Mouse (Mus musculus) macrophage (primary cell): ENCODE measurements around the gene Ptgfrn. TPM values are rescaled to one million over a fixed set of nuclear protein-coding genes. Genes with fewer than 3 reads are reported as not detected.

Experiments used
- H3K27ac ChIP-seq: fragments of 350-480 bp; formaldehyde crosslinking; 2 replicates; pipeline ENCODE4 v1.9.0; 2021
- H3K36me3 ChIP-seq: fragments of 350-480 bp; formaldehyde crosslinking; 2 replicates; pipeline ENCODE4 v1.9.0; 2021; ENCODE audit errors: inconsistent target
- H3K4me3 ChIP-seq: fragments of 350-480 bp; formaldehyde crosslinking; 2 replicates; pipeline ENCODE4 v1.9.0; 2021; ENCODE audit errors: inconsistent target
- H3K79me2 ChIP-seq: fragments of 350-480 bp; formaldehyde crosslinking; 2 replicates; pipeline ENCODE4 v1.9.0; 2021; ENCODE audit errors: inconsistent target
- WGBS: methylation state at CpG from one replicate; pipeline ENCODE4 v1.1.7; 2026; ENCODE audit warnings: inconsistent platforms; ENCODE audit not compliant: missing documents; 5-methylcytosine and 5-hydroxymethylcytosine counted together
- polyA plus RNA-seq: library from polyadenylated mRNA; stranded (reverse); fragments of 250-400 nt; gene quantifications from 3 replicates; pipeline ENCODE4 v1.2.4, GENCODE M21; 2018; ENCODE audit warnings: inconsistent platforms
- total RNA-seq, 78 experiments: library from RNA; depleted of rRNA; stranded (reverse); fragments of 250-400 nt; gene quantifications; 1 replicate in 9 of 78; 2 replicates in 24 of 78; 3 replicates in 43 of 78; 4 replicates in 2 of 78; pipeline ENCODE4 v1.2.4; 2018; ENCODE audit warnings: inconsistent platforms in 56 of 78

The Ptgfrn gene
- 1 to 10 TPM in 3 of 26 experiments, under 1 TPM in 13, not detected in 10; 0.13 to 6.9 (median 0.61) TPM for total RNA-seq (2018; cell fraction: chromatin; rRNA removed)
- total RNA-seq (2018; cell fraction: cytosol; rRNA removed) = 1 to 10 TPM in 1 of 26 experiments, under 1 TPM in 25; 0.08 to 1.0 (median 0.47) TPM
- total RNA-seq (2018; cell fraction: nucleus; rRNA removed) = 1 to 10 TPM in 5 of 26 experiments, under 1 TPM in 21; 0.17 to 3.0 (median 0.69) TPM
- 0.30 to 1.5 TPM (median 0.67 TPM) in 3 replicates for polyA plus RNA-seq

GRCm38 (mm10) chr3:101110043-101110837, at the start of gene Ptgfrn:
Ptgfrn (minus strand) TSS chr3:101110278.
- WGBS = 9% methylated on average over 72 of the region's 81 CpGs
- Histone ChIP-seq H3K79me2 (no peaks in the 10 kb centered on the region), H3K36me3 (no peaks in the 10 kb centered on the region), H3K4me3 (no peak within 1 kb of the TSS), H3K27ac (no peak within 1 kb of the TSS)

- H3K27ac ChIP-seq = no peak overlapping the region
- no peaks in the 10 kb centered on the region for H3K79me2 ChIP-seq
- H3K36me3 ChIP-seq = no peaks in the 10 kb centered on the region
- H3K4me3 ChIP-seq = no peak overlapping the region
- 92% methylated on average over 4 of the region's 4 CpGs for WGBS
Measured at GRCm38 (mm10) chr3:101159701-101160100, 49.6 kb upstream of the Ptgfrn start.

GRCm38 (mm10) chr3:101154067-101154466, 44.0 kb upstream of the Ptgfrn start:
- Histone ChIP-seq H3K36me3 (no peaks in the 10 kb centered on the region), H3K27ac (no peak overlapping the region), H3K4me3 (no peak overlapping the region), H3K79me2 (no peaks in the 10 kb centered on the region)
- WGBS = 88% methylated on average over 1 of the region's 1 CpGs

GRCm38 (mm10) chr3:101153341-101153740, 43.3 kb upstream of the Ptgfrn start:
- H3K4me3 ChIP-seq = no peak overlapping the region
- no peak overlapping the region for H3K27ac ChIP-seq
- no peaks in the 10 kb centered on the region for H3K79me2 ChIP-seq
- WGBS = 79% methylated on average over 3 of the region's 3 CpGs
- no peaks in the 10 kb centered on the region for H3K36me3 ChIP-seq

GRCm38 (mm10) chr3:101146126-101146772, 36.2 kb upstream of the Ptgfrn start:
- no peak overlapping the region for H3K4me3 ChIP-seq
- H3K36me3 ChIP-seq = no peaks in the 10 kb centered on the region
- H3K27ac ChIP-seq = no peak overlapping the region
- WGBS = 91% methylated on average over 7 of the region's 7 CpGs
- no peaks in the 10 kb centered on the region for H3K79me2 ChIP-seq

GRCm38 (mm10) chr3:101145292-101146046, 35.4 kb upstream of the Ptgfrn start:
- 58% methylated on average over 9 of the region's 10 CpGs for whole genome bisulfite sequencing
- Histone ChIP-seq H3K27ac (no peak overlapping the region), H3K79me2 (no peaks in the 10 kb centered on the region), H3K36me3 (no peaks in the 10 kb centered on the region), H3K4me3 (no peak overlapping the region)

- 78% methylated on average over 5 of the region's 6 CpGs for WGBS
- Histone ChIP-seq H3K4me3 (no peak overlapping the region), H3K27ac (no peak overlapping the region), H3K36me3 (no peaks in the 10 kb centered on the region), H3K79me2 (no peaks in the 10 kb centered on the region)
Measured at GRCm38 (mm10) chr3:101144366-101144948, 34.4 kb upstream of the Ptgfrn start.

- 93% methylated on average over 7 of the region's 7 CpGs for WGBS
- H3K4me3 ChIP-seq = no peak overlapping the region
- no peak overlapping the region for H3K27ac ChIP-seq
- H3K79me2 ChIP-seq = no peaks in the 10 kb centered on the region
- no peaks in the 10 kb centered on the region for H3K36me3 ChIP-seq
Measured at GRCm38 (mm10) chr3:101143465-101143864, 33.4 kb upstream of the Ptgfrn start.

GRCm38 (mm10) chr3:101141864-101142263, 31.8 kb upstream of the Ptgfrn start:
- H3K4me3 ChIP-seq = no peak overlapping the region
- H3K79me2 ChIP-seq = no peaks in the 10 kb centered on the region
- WGBS = 80% methylated on average over 8 of the region's 8 CpGs
- H3K36me3 ChIP-seq = no peaks in the 10 kb centered on the region
- no peak overlapping the region for H3K27ac ChIP-seq

GRCm38 (mm10) chr3:101139958-101140357, 29.9 kb upstream of the Ptgfrn start:
- 86% methylated on average over 7 of the region's 7 CpGs for WGBS
- H3K36me3 ChIP-seq = no peaks in the 10 kb centered on the region

GRCm38 (mm10) chr3:101136483-101136882, 26.4 kb upstream of the Ptgfrn start:
- Histone ChIP-seq H3K27ac (no peak overlapping the region), H3K36me3 (no peaks in the 10 kb centered on the region), H3K4me3 (no peak overlapping the region), H3K79me2 (no peaks in the 10 kb centered on the region)
- 89% methylated on average over 11 of the region's 11 CpGs for WGBS

More at GRCm38 (mm10) chr3:101139958-101140357, 29.9 kb upstream of the Ptgfrn start:
- no peak overlapping the region for H3K27ac ChIP-seq
- no peaks in the 10 kb centered on the region for H3K79me2 ChIP-seq
- no peak overlapping the region for H3K4me3 ChIP-seq

- Histone ChIP-seq H3K4me3 (no peak overlapping the region), H3K27ac (no peak overlapping the region), H3K36me3 (no peaks in the 10 kb centered on the region), H3K79me2 (no peaks in the 10 kb centered on the region)
- 95% methylated on average over 9 of the region's 9 CpGs for WGBS
Measured at GRCm38 (mm10) chr3:101134861-101135260, 24.8 kb upstream of the Ptgfrn start.

GRCm38 (mm10) chr3:101132981-101133380, 22.9 kb upstream of the Ptgfrn start:
- no peak overlapping the region for H3K27ac ChIP-seq
- WGBS = 84% methylated on average over 6 of the region's 6 CpGs
- H3K36me3 ChIP-seq = no peaks in the 10 kb centered on the region
- H3K79me2 ChIP-seq = no peaks in the 10 kb centered on the region
- no peak overlapping the region for H3K4me3 ChIP-seq

- WGBS = 82% methylated on average over 5 of the region's 5 CpGs
- Histone ChIP-seq H3K4me3 (no peak overlapping the region), H3K27ac (no peak overlapping the region), H3K79me2 (no peaks in the 10 kb centered on the region), H3K36me3 (no peaks in the 10 kb centered on the region)
Measured at GRCm38 (mm10) chr3:101131772-101132171, 21.7 kb upstream of the Ptgfrn start.
